Mouse (Mus musculus): ENCODE measurements around the gene Zbtb20. TPM values are rescaled to one million over a fixed set of nuclear protein-coding genes. Genes with fewer than 3 reads are reported as not detected.

Zbtb20 gene
- polyA plus RNA-seq, 1 experiment from 2014 or later = 21.8 TPM

- no peaks in the 10 kb centered on the region for H3K9me3 ChIP-seq (ENCODE audit: control insufficient read depth, low read length)
- H3K27ac ChIP-seq (ENCODE audit: low read length) = no peak overlapping the region
- H3K36me3 ChIP-seq (ENCODE audit: control insufficient read depth, insufficient read depth, low read length) = no peaks in the 10 kb centered on the region
- WGBS = 72% methylated on average over 5 of the region's 5 CpGs
- no peak for ATAC-seq (ENCODE audit: low read depth)
- no peaks in the 10 kb centered on the region for H3K4me1 ChIP-seq (replicated peaks; ENCODE audit: control insufficient read depth, insufficient read depth, low read length)
- no peaks in the 10 kb centered on the region for H3K27me3 ChIP-seq (ENCODE audit: control insufficient read depth, insufficient read depth, low read depth, low read length)
- no peak overlapping the region for H3K9ac ChIP-seq (ENCODE audit: low read length)
- no peak overlapping the region for H3K4me3 ChIP-seq (ENCODE audit: low read length)
- H3K4me2 ChIP-seq (ENCODE audit: low read depth, low read length) = no peak overlapping the region
Measured at GRCm38 (mm10) chr16:43098666-43099065, 223.0 kb downstream of the Zbtb20 start.

- Histone ChIP-seq H3K9me3 (ENCODE audit: control insufficient read depth, low read length) (no peaks in the 10 kb centered on the region), H3K4me3 (ENCODE audit: low read length) (no peak overlapping the region), H3K4me2 (ENCODE audit: low read depth, low read length) (no peak overlapping the region), H3K27me3 (ENCODE audit: control insufficient read depth, insufficient read depth, low read depth, low read length) (no peaks in the 10 kb centered on the region), H3K9ac (ENCODE audit: low read length) (no peak overlapping the region), H3K36me3 (ENCODE audit: control insufficient read depth, insufficient read depth, low read length) (no peaks in the 10 kb centered on the region), H3K27ac (ENCODE audit: low read length) (no peak overlapping the region), H3K4me1 (replicated peaks; ENCODE audit: control insufficient read depth, insufficient read depth, low read length) (no peaks in the 10 kb centered on the region)
- ATAC-seq (ENCODE audit: low read depth) = no peak
- WGBS = 72% methylated on average over 1 of the region's 1 CpGs
Measured at GRCm38 (mm10) chr16:43111288-43111687, 235.6 kb downstream of the Zbtb20 start.

- WGBS = 41% methylated on average over 1 of the region's 1 CpGs
- no peaks in the 10 kb centered on the region for H3K4me1 ChIP-seq (replicated peaks; ENCODE audit: control insufficient read depth, insufficient read depth, low read length)
- H3K36me3 ChIP-seq (ENCODE audit: control insufficient read depth, insufficient read depth, low read length) = no peaks in the 10 kb centered on the region
- H3K9ac ChIP-seq (ENCODE audit: low read length) = no peak overlapping the region
- H3K4me3 ChIP-seq (ENCODE audit: low read length) = no peak overlapping the region
- no peaks in the 10 kb centered on the region for H3K27me3 ChIP-seq (ENCODE audit: control insufficient read depth, insufficient read depth, low read depth, low read length)
- H3K9me3 ChIP-seq (ENCODE audit: control insufficient read depth, low read length) = no peaks in the 10 kb centered on the region
- ATAC-seq (ENCODE audit: low read depth) = no peak
- no peak overlapping the region for H3K4me2 ChIP-seq (ENCODE audit: low read depth, low read length)
- H3K27ac ChIP-seq (ENCODE audit: low read length) = no peak overlapping the region
Measured at GRCm38 (mm10) chr16:43113968-43114367, 238.3 kb downstream of the Zbtb20 start.

- no peaks in the 10 kb centered on the region for H3K4me1 ChIP-seq (replicated peaks; ENCODE audit: control insufficient read depth, insufficient read depth, low read length)
- no peak overlapping the region for H3K4me3 ChIP-seq (ENCODE audit: low read length)
- WGBS = 82% methylated on average over 4 of the region's 4 CpGs
- H3K36me3 ChIP-seq (ENCODE audit: control insufficient read depth, insufficient read depth, low read length) = no peaks in the 10 kb centered on the region
- H3K9me3 ChIP-seq (ENCODE audit: control insufficient read depth, low read length) = no peaks in the 10 kb centered on the region
- H3K27me3 ChIP-seq (ENCODE audit: control insufficient read depth, insufficient read depth, low read depth, low read length) = no peaks in the 10 kb centered on the region
- no peak overlapping the region for H3K9ac ChIP-seq (ENCODE audit: low read length)
- H3K27ac ChIP-seq (ENCODE audit: low read length) = no peak overlapping the region
- no peak overlapping the region for H3K4me2 ChIP-seq (ENCODE audit: low read depth, low read length)
- no peak for ATAC-seq (ENCODE audit: low read depth)
Measured at GRCm38 (mm10) chr16:43129966-43130365, 254.3 kb downstream of the Zbtb20 start.

- Histone ChIP-seq H3K4me3 (ENCODE audit: low read length) (no peak overlapping the region), H3K9ac (ENCODE audit: low read length) (no peak overlapping the region), H3K4me2 (ENCODE audit: low read depth, low read length) (no peak overlapping the region), H3K9me3 (ENCODE audit: control insufficient read depth, low read length) (no peaks in the 10 kb centered on the region), H3K27ac (ENCODE audit: low read length) (no peak overlapping the region), H3K36me3 (ENCODE audit: control insufficient read depth, insufficient read depth, low read length) (no peaks in the 10 kb centered on the region), H3K4me1 (replicated peaks; ENCODE audit: control insufficient read depth, insufficient read depth, low read length) (no peaks in the 10 kb centered on the region), H3K27me3 (ENCODE audit: control insufficient read depth, insufficient read depth, low read depth, low read length) (no peaks in the 10 kb centered on the region)
- no peak for ATAC-seq (ENCODE audit: low read depth)
- 52% methylated on average over 6 of the region's 6 CpGs for WGBS
Measured at GRCm38 (mm10) chr16:43130583-43130982, 254.9 kb downstream of the Zbtb20 start.

GRCm38 (mm10) chr16:43131077-43131476, 255.4 kb downstream of the Zbtb20 start:
- H3K27me3 ChIP-seq (ENCODE audit: control insufficient read depth, insufficient read depth, low read depth, low read length) = no peaks in the 10 kb centered on the region
- no peak for ATAC-seq (ENCODE audit: low read depth)
- no peak overlapping the region for H3K9ac ChIP-seq (ENCODE audit: low read length)
- H3K4me2 ChIP-seq (ENCODE audit: low read depth, low read length) = no peak overlapping the region
- no peaks in the 10 kb centered on the region for H3K9me3 ChIP-seq (ENCODE audit: control insufficient read depth, low read length)
- no peaks in the 10 kb centered on the region for H3K36me3 ChIP-seq (ENCODE audit: control insufficient read depth, insufficient read depth, low read length)
- no peaks in the 10 kb centered on the region for H3K4me1 ChIP-seq (replicated peaks; ENCODE audit: control insufficient read depth, insufficient read depth, low read length)
- H3K27ac ChIP-seq (ENCODE audit: low read length) = no peak overlapping the region
- H3K4me3 ChIP-seq (ENCODE audit: low read length) = no peak overlapping the region

- H3K36me3 ChIP-seq (ENCODE audit: control insufficient read depth, insufficient read depth, low read length) = no peaks in the 10 kb centered on the region
- no peak overlapping the region for H3K27ac ChIP-seq (ENCODE audit: low read length)
- no peak for ATAC-seq (ENCODE audit: low read depth)
- H3K4me2 ChIP-seq (ENCODE audit: low read depth, low read length) = no peak overlapping the region
- H3K27me3 ChIP-seq (ENCODE audit: control insufficient read depth, insufficient read depth, low read depth, low read length) = no peaks in the 10 kb centered on the region
- WGBS = 74% methylated on average over 4 of the region's 4 CpGs
- no peak overlapping the region for H3K4me3 ChIP-seq (ENCODE audit: low read length)
- H3K9me3 ChIP-seq (ENCODE audit: control insufficient read depth, low read length) = no peaks in the 10 kb centered on the region
- H3K9ac ChIP-seq (ENCODE audit: low read length) = no peak overlapping the region
- H3K4me1 ChIP-seq (replicated peaks; ENCODE audit: control insufficient read depth, insufficient read depth, low read length) = no peaks in the 10 kb centered on the region
Measured at GRCm38 (mm10) chr16:43168506-43168905, 292.8 kb downstream of the Zbtb20 start.

- Histone ChIP-seq H3K27ac (ENCODE audit: low read length) (no peak overlapping the region), H3K27me3 (ENCODE audit: control insufficient read depth, insufficient read depth, low read depth, low read length) (no peaks in the 10 kb centered on the region), H3K4me1 (replicated peaks; ENCODE audit: control insufficient read depth, insufficient read depth, low read length) (no peaks in the 10 kb centered on the region), H3K36me3 (ENCODE audit: control insufficient read depth, insufficient read depth, low read length) (no peaks in the 10 kb centered on the region), H3K4me3 (ENCODE audit: low read length) (no peak overlapping the region), H3K9ac (ENCODE audit: low read length) (no peak overlapping the region), H3K9me3 (ENCODE audit: control insufficient read depth, low read length) (no peaks in the 10 kb centered on the region), H3K4me2 (ENCODE audit: low read depth, low read length) (no peak overlapping the region)
- ATAC-seq (ENCODE audit: low read depth) = no peak
- WGBS = 66% methylated on average over 2 of the region's 2 CpGs
Measured at GRCm38 (mm10) chr16:43169273-43169905, 293.7 kb downstream of the Zbtb20 start.

GRCm38 (mm10) chr16:43172139-43172538, 296.5 kb downstream of the Zbtb20 start:
- 60% methylated on average over 2 of the region's 2 CpGs for WGBS
- Histone ChIP-seq H3K36me3 (ENCODE audit: control insufficient read depth, insufficient read depth, low read length) (no peaks in the 10 kb centered on the region), H3K4me2 (ENCODE audit: low read depth, low read length) (no peak overlapping the region), H3K27me3 (ENCODE audit: control insufficient read depth, insufficient read depth, low read depth, low read length) (no peaks in the 10 kb centered on the region), H3K4me3 (ENCODE audit: low read length) (no peak overlapping the region), H3K9ac (ENCODE audit: low read length) (no peak overlapping the region), H3K9me3 (ENCODE audit: control insufficient read depth, low read length) (no peaks in the 10 kb centered on the region), H3K27ac (ENCODE audit: low read length) (no peak overlapping the region), H3K4me1 (replicated peaks; ENCODE audit: control insufficient read depth, insufficient read depth, low read length) (no peaks in the 10 kb centered on the region)
- no peak for ATAC-seq (ENCODE audit: low read depth)

- no peak overlapping the region for H3K4me2 ChIP-seq (ENCODE audit: low read depth, low read length)
Measured at GRCm38 (mm10) chr16:43172912-43173311, 297.2 kb downstream of the Zbtb20 start.

More at GRCm38 (mm10) chr16:43172912-43173311, 297.2 kb downstream of the Zbtb20 start:
- WGBS = 74% methylated on average over 1 of the region's 1 CpGs
- H3K36me3 ChIP-seq (ENCODE audit: control insufficient read depth, insufficient read depth, low read length) = no peaks in the 10 kb centered on the region
- no peak overlapping the region for H3K9ac ChIP-seq (ENCODE audit: low read length)
- no peaks in the 10 kb centered on the region for H3K27me3 ChIP-seq (ENCODE audit: control insufficient read depth, insufficient read depth, low read depth, low read length)
- no peaks in the 10 kb centered on the region for H3K9me3 ChIP-seq (ENCODE audit: control insufficient read depth, low read length)
- no peak overlapping the region for H3K4me3 ChIP-seq (ENCODE audit: low read length)
- no peak overlapping the region for H3K27ac ChIP-seq (ENCODE audit: low read length)
- ATAC-seq (ENCODE audit: low read depth) = no peak
- H3K4me1 ChIP-seq (replicated peaks; ENCODE audit: control insufficient read depth, insufficient read depth, low read length) = no peaks in the 10 kb centered on the region

Measured in lung, embryonic 16.5 days (tissue).